Mouse (Mus musculus): ENCODE data around the gene Slc12a5.

The Slc12a5 gene

GRCm38 (mm10) chr2:164960716-164961441 lies at the start of gene Slc12a5:
TSS of gene Slc12a5 (plus strand) at chr2:164960802.
- peak; percentile 44 for DNase-seq (ENCODE audit: low read depth, low spot score)

GRCm38 (mm10) chr2:164911086-164912048 lies 49.2 kb upstream of the Slc12a5 start, which contains the start of gene Zfp335:
TSS of gene Zfp335 (minus strand) at chr2:164911757.
- peak; percentile 87 for DNase-seq (ENCODE audit: low read depth, low spot score)

GRCm38 (mm10) chr2:164912151-164912550 lies 48.5 kb upstream of the Slc12a5 start:
- peak; percentile 65 for DNase-seq (ENCODE audit: low read depth, low spot score)

- DNase-seq (ENCODE audit: low read depth, low spot score) = no peak
Observed at GRCm38 (mm10) chr2:164912749-164913427, 47.7 kb upstream of the Slc12a5 start.

GRCm38 (mm10) chr2:164913428-164913786 lies 47.2 kb upstream of the Slc12a5 start:
- DNase-seq (ENCODE audit: low read depth, low spot score) = peak; percentile 62

- DNase-seq (ENCODE audit: low read depth, low spot score) = peak; percentile 72
Observed at GRCm38 (mm10) chr2:164916820-164917219, 43.8 kb upstream of the Slc12a5 start.

- no peak for DNase-seq (ENCODE audit: low read depth, low spot score)
Observed at GRCm38 (mm10) chr2:164917371-164917770, 43.2 kb upstream of the Slc12a5 start.

GRCm38 (mm10) chr2:164918325-164918724 lies 42.3 kb upstream of the Slc12a5 start:
- DNase-seq (ENCODE audit: low read depth, low spot score) = peak; percentile 70

- DNase-seq (ENCODE audit: low read depth, low spot score) = no peak
Observed at GRCm38 (mm10) chr2:164921984-164922383, 38.6 kb upstream of the Slc12a5 start.

GRCm38 (mm10) chr2:164923291-164923690 lies 37.3 kb upstream of the Slc12a5 start:
- DNase-seq (ENCODE audit: low read depth, low spot score) = no peak

- DNase-seq (ENCODE audit: low read depth, low spot score) = peak; percentile 91
Observed at GRCm38 (mm10) chr2:164924100-164924857, 36.3 kb upstream of the Slc12a5 start.

- peak; percentile 66 for DNase-seq (ENCODE audit: low read depth, low spot score)
Observed at GRCm38 (mm10) chr2:164930706-164931581, 29.7 kb upstream of the Slc12a5 start.

GRCm38 (mm10) chr2:164933534-164933933 lies 27.1 kb upstream of the Slc12a5 start:
- DNase-seq (ENCODE audit: low read depth, low spot score) = no peak

GRCm38 (mm10) chr2:164935991-164936390 lies 24.6 kb upstream of the Slc12a5 start:
- DNase-seq (ENCODE audit: low read depth, low spot score) = no peak

GRCm38 (mm10) chr2:164938146-164939091 lies 22.2 kb upstream of the Slc12a5 start:
- DNase-seq (ENCODE audit: low read depth, low spot score) = no peak

GRCm38 (mm10) chr2:164939106-164939505 lies 21.5 kb upstream of the Slc12a5 start:
- DNase-seq (ENCODE audit: low read depth, low spot score) = no peak

GRCm38 (mm10) chr2:164940140-164940830 lies 20.3 kb upstream of the Slc12a5 start, which contains the start of gene Mmp9:
TSS of gene Mmp9 (plus strand) at chr2:164940780.
- no peak for DNase-seq (ENCODE audit: low read depth, low spot score)

- no peak for DNase-seq (ENCODE audit: low read depth, low spot score)
Observed at GRCm38 (mm10) chr2:164942692-164943290, 17.8 kb upstream of the Slc12a5 start.
